Mouse (Mus musculus) lung, embryonic 16.5 days (tissue): ENCODE results near the gene Thap4. TPM values are rescaled to one million over a fixed set of nuclear protein-coding genes. Genes with fewer than 3 reads are reported as not detected.
"Not testable (repeated sequence)": the region's sequence is repeated elsewhere in the genome, so short reads cannot be mapped to it uniquely, and the experiment has no call there.

Source experiments
- ATAC-seq: fragments of 200-750 bp; cut with Nextera tagmentation; 2 replicates; pipeline ENCODE4 v1.8.0; 2017; ENCODE audit warnings: low read depth, mild to moderate bottlenecking, moderate library complexity
- H3K27ac ChIP-seq: fragments of 300-500 bp; sonication (generic); 2 replicates; pipeline ENCODE4 v1.5.1; 2014; ENCODE audit warnings: mild to moderate bottlenecking, control low read depth, low read length
- H3K27me3 ChIP-seq: fragments of 300-500 bp; sonication (generic); 2 replicates; pipeline ENCODE4 v1.6.1; 2014; ENCODE audit warnings: low read depth, low read length, mixed read lengths; ENCODE audit not compliant: control insufficient read depth, insufficient read depth
- H3K36me3 ChIP-seq: fragments of 300-500 bp; sonication (generic); 2 replicates; pipeline ENCODE4 v1.6.1; 2014; ENCODE audit warnings: low read length; ENCODE audit not compliant: control insufficient read depth, insufficient read depth
- H3K4me1 ChIP-seq: fragments of 300-500 bp; sonication (generic); replicated peaks from 2 replicates; pipeline ENCODE4 v1.6.1; 2014; ENCODE audit warnings: low read length, mixed read lengths; ENCODE audit not compliant: control insufficient read depth, insufficient read depth
- H3K4me2 ChIP-seq: fragments of 300-500 bp; sonication (generic); 2 replicates; pipeline ENCODE4 v1.6.1; 2014; ENCODE audit warnings: low read depth, low read length, control low read depth
- H3K4me3 ChIP-seq: fragments of 300-500 bp; sonication (generic); 2 replicates; pipeline ENCODE4 v1.5.1; 2014; ENCODE audit warnings: mild to moderate bottlenecking, low read length, control low read depth
- H3K9ac ChIP-seq: fragments of 300-500 bp; sonication (generic); 2 replicates; pipeline ENCODE4 v1.6.1; 2014; ENCODE audit warnings: low read length, control low read depth
- H3K9me3 ChIP-seq: fragments of 300-500 bp; sonication (generic); 2 replicates; pipeline ENCODE4 v1.6.1; 2016; ENCODE audit warnings: low read length; ENCODE audit not compliant: control insufficient read depth
- WGBS: fragments of 180-500 bp; shearing (Covaris S2); extraction: QIAGEN DNeasy Blood & Tissue Kit; methylation state at CpG from one replicate; pipeline ENCODE4 v1.1.7; 2014; 5-methylcytosine and 5-hydroxymethylcytosine counted together
- polyA plus RNA-seq: library from polyadenylated mRNA; unstranded; fragments of >200 nt; fragmentation: Nextera tagmentation; extraction: Ambion mirVana; gene quantifications from 2 replicates; pipeline ENCODE4 v1.2.1, GENCODE M21; 2015

Gene Thap4
- polyA plus RNA-seq, 1 experiment from 2014 or later = 47.2 TPM

DNA sequence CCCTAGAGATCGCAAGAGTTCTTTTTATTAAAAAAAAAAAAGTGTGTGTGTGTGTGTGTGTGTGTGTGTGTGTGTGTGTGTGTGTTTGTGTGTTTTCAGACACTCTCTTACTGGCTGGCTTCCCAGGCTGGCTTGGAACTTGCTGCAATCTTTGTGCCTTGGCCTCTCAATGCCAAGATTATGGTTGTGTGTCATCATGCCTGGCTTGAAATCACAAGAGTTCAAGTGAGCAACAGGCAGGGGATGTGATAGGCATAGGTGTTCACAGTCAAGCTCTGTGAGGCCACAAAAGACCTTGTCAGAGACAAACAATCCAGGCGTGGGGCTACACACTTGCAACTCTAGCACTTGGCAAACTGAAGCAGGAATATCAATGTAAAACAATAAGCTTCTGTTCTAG lies 76.3 kb downstream of the Thap4 start:
- Histone ChIP-seq H3K4me1 (peaks cover 3% of the 10 kb centered on the region; the same call in 1 of the 2 replicates), H3K27me3 (no peaks in the 10 kb centered on the region), H3K27ac (no peak overlapping the region), H3K4me3 (no peak overlapping the region), H3K9ac (no peak overlapping the region), H3K9me3 (peaks cover 2% of the 10 kb centered on the region; the same call in 1 of the 2 replicates), H3K36me3 (no peaks in the 10 kb centered on the region), H3K4me2 (no peak overlapping the region)
- ATAC-seq = peak; percentile 41; the same call in 1 of the 2 replicates
- WGBS = 33% methylated on average over 2 of the region's 2 CpGs

DNA sequence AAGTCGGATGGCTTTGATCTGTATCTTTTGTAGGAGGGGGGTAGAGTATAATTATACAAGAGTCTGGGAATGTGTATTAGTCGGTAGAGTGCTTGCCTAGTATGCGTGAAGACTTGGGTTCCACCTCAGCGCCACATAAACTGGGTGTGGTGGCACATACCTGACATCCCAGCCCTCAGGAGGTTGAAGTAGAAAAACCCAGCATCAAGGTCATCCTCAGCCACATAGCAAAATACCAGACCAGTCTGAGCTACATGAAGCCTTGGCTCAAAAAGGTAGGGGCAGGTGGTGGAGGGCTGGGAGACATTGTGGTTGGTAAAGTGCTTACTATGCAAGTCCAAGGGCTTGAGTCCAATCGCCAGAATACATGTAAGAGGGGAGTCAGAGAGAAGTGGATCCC lies 82.0 kb downstream of the Thap4 start:
- H3K4me1 ChIP-seq = peaks cover 12% of the 10 kb centered on the region
- no peaks in the 10 kb centered on the region for H3K27me3 ChIP-seq
- ATAC-seq = no peak
- H3K27ac ChIP-seq = no peak overlapping the region
- no peak overlapping the region for H3K4me3 ChIP-seq
- H3K36me3 ChIP-seq = no peaks in the 10 kb centered on the region
- no peak overlapping the region for H3K9ac ChIP-seq
- WGBS = 82% methylated on average over 5 of the region's 5 CpGs
- H3K9me3 ChIP-seq = no peaks in the 10 kb centered on the region
- no peak overlapping the region for H3K4me2 ChIP-seq

DNA sequence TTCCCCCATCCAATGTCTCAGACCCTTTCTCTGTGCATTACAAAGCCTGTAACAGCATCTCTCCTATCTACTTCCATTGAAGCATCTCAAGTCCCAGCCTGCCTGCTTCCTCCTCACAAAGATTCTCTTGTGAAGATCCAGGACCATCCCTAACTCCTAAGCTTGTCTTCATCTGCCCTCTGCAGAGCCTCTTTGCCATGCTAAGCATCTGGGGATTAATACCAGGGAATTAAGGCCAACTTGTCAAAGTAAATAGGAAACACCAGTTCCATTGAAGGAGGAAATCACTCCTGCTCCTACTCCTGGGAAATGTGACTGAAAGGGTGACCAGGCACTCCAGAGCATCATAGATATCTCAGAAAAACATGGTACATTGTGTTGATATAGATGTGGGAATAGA lies 84.7 kb downstream of the Thap4 start:
- no peak for ATAC-seq
- Histone ChIP-seq H3K4me1 (peaks cover 12% of the 10 kb centered on the region), H3K27me3 (no peaks in the 10 kb centered on the region), H3K27ac (no peak overlapping the region), H3K36me3 (no peaks in the 10 kb centered on the region), H3K9ac (no peak overlapping the region), H3K4me2 (no peak overlapping the region), H3K9me3 (no peaks in the 10 kb centered on the region), H3K4me3 (no peak overlapping the region)

DNA sequence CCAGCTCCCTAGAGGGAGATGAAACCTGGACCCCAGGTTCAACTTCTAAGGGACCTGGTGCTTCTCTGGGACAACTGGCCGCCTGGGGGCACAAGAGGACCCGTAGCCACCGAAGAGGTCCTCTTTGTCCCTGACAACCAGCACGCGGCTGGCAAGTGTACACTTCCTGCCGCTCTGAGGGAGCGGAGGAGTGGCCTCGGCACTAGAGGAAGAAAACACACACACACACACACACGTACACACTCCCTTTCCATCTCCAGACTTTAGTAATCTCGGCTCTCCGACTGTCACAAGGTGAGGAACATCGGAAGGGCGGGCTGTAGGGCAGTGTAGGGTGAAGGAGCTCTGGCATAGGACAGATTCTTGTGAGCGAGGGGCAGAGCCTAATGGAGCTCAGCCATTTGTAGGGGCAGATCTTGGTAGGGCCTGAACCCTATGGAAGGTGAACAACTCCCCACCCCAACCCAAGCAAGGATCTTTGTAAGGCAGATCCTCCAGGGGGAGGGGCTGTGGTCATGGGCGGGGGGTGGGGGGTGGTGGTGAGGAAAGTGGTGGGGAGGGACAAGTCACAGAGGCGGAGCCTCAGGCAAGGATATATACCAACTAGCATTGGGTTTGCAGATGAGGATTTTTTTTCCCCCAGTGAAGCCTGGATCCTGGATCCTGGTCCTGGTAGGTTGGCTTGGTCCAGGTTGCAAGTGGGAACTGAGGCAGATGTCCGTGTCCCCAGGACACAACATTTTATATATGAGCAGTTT lies 85.7 kb downstream of the Thap4 start:
- Histone ChIP-seq H3K36me3 (no peaks in the 10 kb centered on the region), H3K27ac (peak overlapping the region; percentile 77), H3K9me3 (no peaks in the 10 kb centered on the region), H3K4me3 (peak overlapping the region; percentile 46), H3K4me1 (peaks cover 12% of the 10 kb centered on the region), H3K4me2 (peak overlapping the region; percentile 84), H3K9ac (peak overlapping the region; percentile 70), H3K27me3 (no peaks in the 10 kb centered on the region)
- 5% methylated on average over 17 of the region's 17 CpGs for WGBS
- ATAC-seq = peak; percentile 93

DNA sequence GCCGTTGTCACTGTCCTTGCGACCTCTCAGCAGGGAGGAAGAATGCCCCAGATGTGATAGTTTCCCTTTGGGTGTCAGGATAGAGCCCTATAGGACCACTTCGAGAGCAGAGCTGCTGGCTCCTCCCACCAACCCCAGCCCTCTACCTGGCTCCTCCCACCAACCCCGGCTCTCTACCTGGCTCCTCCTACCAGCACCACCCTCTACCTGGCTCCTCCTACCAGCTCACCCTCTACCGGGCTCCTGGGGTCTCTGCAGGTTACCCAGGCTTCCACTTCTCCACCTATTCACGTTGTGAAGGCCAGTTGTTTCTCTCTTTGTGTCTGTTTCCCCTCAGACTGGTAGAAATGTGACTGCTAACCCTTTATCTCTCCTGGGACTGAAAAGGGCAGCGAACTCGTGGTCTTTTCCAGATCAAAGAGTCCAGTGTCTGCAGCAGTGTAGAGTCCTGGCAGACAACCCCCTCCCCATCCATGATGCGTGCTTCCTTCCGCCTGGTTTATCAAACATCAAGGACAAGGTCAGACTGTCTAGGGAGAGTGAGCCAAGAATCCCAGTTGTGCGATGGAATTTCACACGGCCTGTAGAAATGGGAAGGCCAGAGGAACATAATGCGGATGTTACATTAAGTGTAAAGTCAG lies 86.8 kb downstream of the Thap4 start:
- H3K27ac ChIP-seq = peak overlapping the region; percentile 77
- ATAC-seq = peak; percentile 37; the same call in 1 of the 2 replicates

DNA sequence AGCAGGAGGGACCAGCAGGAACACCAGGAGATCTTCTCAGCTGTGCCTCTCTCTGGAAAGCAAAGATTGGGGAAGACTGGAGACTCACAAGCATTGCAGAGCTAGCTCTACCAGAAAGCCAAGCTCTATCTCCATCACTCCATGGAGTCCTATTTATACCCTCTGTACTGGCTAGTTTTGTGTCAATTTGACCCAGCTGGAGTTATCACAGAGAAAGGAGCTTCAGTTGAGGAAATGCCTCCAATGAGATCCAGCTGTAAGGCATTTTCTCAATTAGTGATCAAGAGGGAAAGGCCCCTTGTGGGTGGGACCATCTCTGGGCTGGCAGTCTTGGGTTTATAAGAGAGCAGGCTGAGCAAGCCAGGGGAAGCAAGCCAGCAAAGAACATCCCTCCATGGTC lies 96.1 kb downstream of the Thap4 start, which contains the start of gene Stk25:
Gene Stk25, minus strand, starts transcription at position 101 of the 400 bp plus-strand sequence.
- not testable (repeated sequence) for H3K4me2 ChIP-seq, H3K4me3 ChIP-seq, H3K27me3 ChIP-seq, H3K9me3 ChIP-seq, H3K27ac ChIP-seq, H3K36me3 ChIP-seq, H3K9ac ChIP-seq, ATAC-seq, H3K4me1 ChIP-seq

More for the DNA sequence above, 86.8 kb downstream of the Thap4 start:
- H3K9me3 ChIP-seq = no peaks in the 10 kb centered on the region
- H3K27me3 ChIP-seq = no peaks in the 10 kb centered on the region
- peak overlapping the region; percentile 84; the same call in 1 of the 2 replicates for H3K4me2 ChIP-seq
- peaks cover 12% of the 10 kb centered on the region for H3K4me1 ChIP-seq
- H3K36me3 ChIP-seq = no peaks in the 10 kb centered on the region
- H3K9ac ChIP-seq = peak overlapping the region; percentile 70; the same call in 1 of the 2 replicates
- WGBS = 21% methylated on average over 13 of the region's 13 CpGs
- H3K4me3 ChIP-seq = no peak overlapping the region

DNA sequence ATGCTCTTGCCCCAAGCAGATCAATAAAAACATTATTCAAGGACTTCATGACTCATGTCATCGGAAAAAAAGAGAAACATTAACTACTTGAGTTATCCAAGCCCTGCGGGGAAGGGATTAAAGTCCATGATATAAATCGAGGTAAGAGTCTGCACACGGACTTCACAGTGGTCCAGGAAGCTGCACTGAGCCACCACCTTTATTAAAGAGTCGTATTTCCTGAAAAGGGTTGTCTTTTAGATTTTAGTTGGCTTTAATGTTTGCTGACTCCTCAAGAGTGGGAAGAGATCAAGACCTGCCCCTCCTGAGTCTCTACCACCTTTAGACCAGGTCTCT lies 97.7 kb downstream of the Thap4 start:
- H3K9me3 ChIP-seq = no peaks in the 10 kb centered on the region
- WGBS = 69% methylated on average over 5 of the region's 5 CpGs
- no peak for ATAC-seq

DNA sequence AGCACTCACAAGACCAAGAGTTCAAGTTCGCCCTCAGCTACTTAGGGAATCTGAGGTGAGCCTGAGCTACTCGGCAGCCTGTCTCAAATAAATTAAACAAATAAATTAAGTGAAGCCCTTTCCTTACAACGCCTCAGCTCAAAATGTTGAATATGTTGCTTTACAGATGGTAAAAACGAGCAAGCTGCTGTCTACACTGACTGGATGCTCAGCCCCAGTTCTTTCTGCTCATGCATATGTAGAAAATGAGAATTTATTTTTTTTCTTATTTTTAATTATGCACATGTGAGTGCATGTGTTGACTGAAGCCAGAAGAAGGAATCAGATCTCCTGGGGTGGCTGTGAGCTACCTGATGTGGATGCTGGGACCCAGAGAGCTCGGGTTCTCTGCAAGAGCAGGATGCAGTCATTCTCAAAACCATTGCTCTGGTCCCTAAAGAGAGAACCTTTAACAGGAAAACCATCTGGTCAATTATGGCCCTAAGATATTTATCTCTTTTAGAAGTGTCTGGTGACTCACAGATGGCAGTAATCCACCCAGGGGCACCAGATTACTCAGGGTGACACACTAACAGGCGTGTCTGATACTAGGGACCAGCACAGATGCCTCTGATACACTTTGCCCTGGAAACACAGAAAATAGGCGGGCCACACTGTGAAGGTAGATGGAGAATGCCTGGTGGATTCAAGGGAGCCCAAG lies 98.2 kb downstream of the Thap4 start:
- Histone ChIP-seq H3K4me2 (no peak overlapping the region), H3K36me3 (no peaks in the 10 kb centered on the region), H3K27ac (no peak overlapping the region), H3K4me3 (no peak overlapping the region), H3K4me1 (no peaks in the 10 kb centered on the region), H3K27me3 (no peaks in the 10 kb centered on the region), H3K9me3 (no peaks in the 10 kb centered on the region), H3K9ac (no peak overlapping the region)
- 59% methylated on average over 7 of the region's 7 CpGs for WGBS
- no peak for ATAC-seq

More for the DNA sequence above, 97.7 kb downstream of the Thap4 start:
- Histone ChIP-seq H3K4me2 (no peak overlapping the region), H3K27ac (no peak overlapping the region), H3K27me3 (no peaks in the 10 kb centered on the region), H3K36me3 (no peaks in the 10 kb centered on the region), H3K4me3 (no peak overlapping the region), H3K4me1 (no peaks in the 10 kb centered on the region), H3K9ac (no peak overlapping the region)

DNA sequence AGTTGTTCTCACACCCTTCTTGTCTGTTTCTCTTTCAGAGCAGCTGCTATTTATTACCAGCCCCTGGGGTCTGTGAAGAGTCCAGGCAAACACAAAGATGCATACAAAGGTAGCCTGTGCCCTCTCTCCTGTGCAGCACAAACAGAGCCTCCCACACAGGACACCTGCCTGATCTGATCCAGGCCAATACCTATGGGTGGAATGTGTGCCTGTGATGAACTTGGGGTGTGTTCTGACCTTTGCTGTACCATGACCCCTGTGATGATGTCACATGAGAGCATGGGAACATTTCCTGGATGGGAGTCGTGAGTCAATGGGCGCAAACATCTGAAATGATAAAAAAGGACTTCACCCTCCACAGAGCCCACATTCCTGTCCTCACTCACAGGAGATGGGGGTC lies 99.9 kb downstream of the Thap4 start:
- Histone ChIP-seq H3K27ac (no peak overlapping the region), H3K9ac (no peak overlapping the region), H3K4me3 (no peak overlapping the region), H3K27me3 (no peaks in the 10 kb centered on the region), H3K9me3 (no peaks in the 10 kb centered on the region), H3K36me3 (no peaks in the 10 kb centered on the region), H3K4me1 (no peaks in the 10 kb centered on the region), H3K4me2 (no peak overlapping the region)
- no peak for ATAC-seq
- 65% methylated on average over 2 of the region's 2 CpGs for WGBS
